Mouse (Mus musculus): Measurements from ENCODE around the gene Disp2.

Disp2 gene

GRCm38 (mm10) chr2:118779504-118780480 lies at the start of gene Disp2:
Gene Disp2, plus strand, starts transcription at chr2:118779719.
- peak; percentile 93 for DNase-seq (ENCODE audit: low read depth, low spot score)

DNA sequence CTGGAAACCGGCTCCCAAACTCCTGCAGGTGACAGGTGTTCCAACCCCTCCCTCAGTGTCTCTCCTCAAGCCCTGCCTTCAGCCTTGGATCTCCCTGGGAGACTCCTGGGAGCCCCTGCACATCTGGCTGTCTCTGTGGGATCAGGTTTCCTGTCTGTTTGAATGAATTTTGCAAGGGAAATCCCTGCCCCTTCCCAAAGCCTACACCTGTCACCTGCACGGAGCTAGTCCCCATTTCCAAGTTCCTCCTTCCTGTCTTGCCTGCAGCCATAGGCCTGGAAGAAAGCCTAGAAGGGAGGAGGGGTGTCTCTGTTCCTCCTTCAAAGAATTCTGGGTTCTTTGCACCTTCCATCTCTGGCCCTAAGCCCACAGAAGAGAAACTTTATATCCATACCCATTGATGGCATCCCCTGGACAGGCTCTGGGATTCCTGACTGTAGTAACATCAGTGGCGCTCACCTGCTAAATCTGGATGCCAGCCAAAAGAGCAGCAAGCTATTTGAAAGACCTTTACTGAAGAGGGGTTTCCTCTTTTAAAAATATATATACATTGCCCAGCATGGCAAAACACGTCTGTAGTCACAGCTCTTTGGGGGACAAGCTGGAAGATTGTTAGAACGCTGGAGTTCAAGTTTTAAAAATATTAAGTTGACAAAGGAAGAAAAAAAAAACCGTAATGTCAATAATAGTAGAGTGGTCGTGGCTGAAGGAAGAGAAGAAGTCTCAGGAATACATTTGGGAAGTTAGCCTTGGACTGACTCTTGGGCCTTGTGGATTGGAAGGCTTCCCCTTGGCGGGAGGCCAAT lies 49.5 kb upstream of the Disp2 start:
- DNase-seq (ENCODE audit: low read depth, low spot score): no peak

GRCm38 (mm10) chr2:118730622-118730915 lies 49.0 kb upstream of the Disp2 start:
- DNase-seq (ENCODE audit: low read depth, low spot score): no peak

DNA sequence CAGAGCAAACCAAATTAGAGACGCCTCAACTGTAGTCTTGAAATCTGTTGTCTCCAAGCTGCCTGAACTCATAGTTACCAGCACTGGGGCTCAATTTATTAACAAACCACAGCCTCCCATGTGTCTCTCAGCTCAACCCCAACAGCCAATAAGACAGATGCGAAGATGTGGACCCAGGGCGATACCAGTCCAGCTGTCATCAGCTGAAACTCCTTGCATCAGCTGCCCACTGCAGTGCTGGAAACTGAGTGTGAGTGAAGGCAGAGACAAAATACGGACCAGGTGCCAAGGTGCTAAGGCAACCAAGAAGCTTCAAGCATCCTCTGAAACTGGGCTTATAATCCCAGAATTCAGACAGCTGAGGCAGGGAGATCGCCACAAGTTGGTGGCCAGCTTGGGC lies 47.5 kb upstream of the Disp2 start:
- DNase-seq (ENCODE audit: low read depth, low spot score): no peak

- DNase-seq (ENCODE audit: low read depth, low spot score): no peak
Measured at GRCm38 (mm10) chr2:118733341-118733740, 46.2 kb upstream of the Disp2 start.

DNA sequence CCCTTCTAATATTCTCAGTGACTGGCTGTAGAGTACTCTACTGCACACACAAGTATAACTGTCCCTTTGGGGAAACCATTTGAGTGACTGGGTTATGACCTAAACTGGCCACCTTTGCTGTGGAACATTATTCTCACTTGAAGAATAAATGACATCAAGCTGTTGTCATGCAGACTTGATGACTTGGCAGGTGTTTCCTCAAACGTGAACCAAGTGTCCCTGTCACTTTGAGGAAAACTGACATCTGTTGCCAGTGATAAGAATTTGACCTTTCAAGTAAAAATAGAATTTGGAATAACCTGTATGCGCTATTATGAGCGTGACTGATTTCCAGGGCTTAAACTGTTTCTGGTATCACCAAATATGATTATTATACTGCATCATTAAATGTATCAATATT lies 39.2 kb upstream of the Disp2 start:
- no peak for DNase-seq (ENCODE audit: low read depth, low spot score)

DNA sequence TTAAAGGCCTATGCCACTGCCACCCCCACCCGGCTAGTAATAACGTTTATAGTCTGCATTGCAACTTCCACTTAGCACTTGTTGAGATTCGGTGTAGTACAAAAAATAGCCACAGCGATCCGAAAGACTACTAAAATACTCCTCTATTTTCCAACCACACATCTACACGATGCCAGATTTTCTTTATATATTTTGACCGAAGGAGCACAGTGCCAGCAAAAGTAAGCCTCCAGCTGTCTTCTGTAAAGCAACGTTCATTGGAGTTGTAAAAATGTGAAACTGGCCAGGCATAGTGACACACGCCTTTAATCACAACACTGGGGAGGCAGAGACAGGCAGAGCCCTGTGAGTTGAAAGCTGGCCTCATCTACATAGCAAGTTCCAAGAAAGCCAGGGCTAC lies 38.3 kb upstream of the Disp2 start:
- DNase-seq (ENCODE audit: low read depth, low spot score): no peak

DNA sequence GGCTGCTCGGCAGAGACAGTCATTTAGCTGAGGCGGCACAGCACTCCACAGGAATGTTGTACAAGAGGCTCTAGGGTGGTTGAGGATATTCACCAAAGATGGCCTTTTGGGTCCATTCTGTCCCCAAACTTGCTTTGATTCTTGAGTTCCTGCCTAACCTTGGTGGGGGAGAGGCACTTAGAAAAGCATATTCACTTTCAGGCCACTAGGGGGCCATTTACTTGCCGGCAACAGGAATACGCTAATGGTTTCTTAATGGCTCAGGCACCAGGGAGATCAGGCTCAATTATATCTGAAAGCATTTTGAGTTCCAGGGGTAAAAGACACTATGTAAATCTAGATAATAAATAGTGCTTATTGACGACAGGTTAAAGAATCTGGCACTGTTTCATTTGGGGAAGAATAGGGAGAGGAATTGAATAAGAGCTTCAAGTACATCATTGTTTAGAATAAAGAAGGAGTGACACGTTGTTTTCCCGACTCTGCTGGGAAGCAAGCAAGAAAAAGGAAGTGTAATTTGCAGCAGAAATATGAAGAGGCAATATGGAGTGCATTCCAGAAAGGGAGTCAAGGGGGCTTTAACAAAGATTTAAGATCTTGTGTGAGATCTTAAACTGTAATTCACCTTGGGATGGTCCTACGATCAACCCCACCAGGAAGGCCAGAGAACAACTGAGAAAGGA lies 36.1 kb upstream of the Disp2 start:
- no peak for DNase-seq (ENCODE audit: low read depth, low spot score)

- no peak for DNase-seq (ENCODE audit: low read depth, low spot score)
Measured at GRCm38 (mm10) chr2:118744621-118745020, 34.9 kb upstream of the Disp2 start.

DNA sequence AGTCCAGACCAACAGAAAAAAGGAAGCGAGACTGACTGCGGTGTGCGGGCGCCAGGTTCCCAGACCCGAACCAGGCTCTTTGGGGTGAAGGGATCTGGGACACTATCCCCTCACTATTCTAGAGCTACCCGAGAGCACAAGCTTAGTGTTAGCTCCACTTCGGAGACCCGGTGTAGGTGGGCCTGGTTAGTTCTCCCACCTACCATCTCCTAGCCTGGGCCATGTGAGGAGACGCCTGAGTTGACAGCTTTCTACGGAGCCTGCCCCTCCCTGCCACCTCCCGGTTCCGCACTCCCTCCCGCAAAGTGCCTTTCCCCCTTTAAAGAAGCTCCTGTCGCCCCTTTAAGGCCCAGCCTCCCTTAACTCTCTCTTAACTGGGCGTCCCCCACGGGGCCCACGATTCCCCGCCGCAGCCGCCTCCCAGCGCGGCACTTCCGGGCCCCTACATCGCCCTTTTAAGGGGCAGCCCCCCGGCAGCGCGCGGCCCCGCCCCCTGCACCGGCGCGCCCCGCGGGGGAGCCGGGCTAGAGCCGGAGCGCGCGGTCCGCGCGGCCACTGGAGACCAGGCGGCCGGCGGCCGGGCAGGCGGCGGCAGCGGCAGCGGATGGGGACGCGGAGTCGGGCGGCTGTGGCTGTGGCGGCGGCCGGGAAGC lies 34.2 kb upstream of the Disp2 start, which contains the start of gene Inafm2:
Gene Inafm2 (plus strand): TSS at position 527 of the 653 bp plus-strand sequence.
- DNase-seq (ENCODE audit: low read depth, low spot score): peak; percentile 87

GRCm38 (mm10) chr2:118745915-118746901 lies 33.3 kb upstream of the Disp2 start:
- no peak for DNase-seq (ENCODE audit: low read depth, low spot score)

- DNase-seq (ENCODE audit: low read depth, low spot score): no peak
Measured at GRCm38 (mm10) chr2:118747301-118747960, 32.1 kb upstream of the Disp2 start.

GRCm38 (mm10) chr2:118749341-118749884 lies 30.1 kb upstream of the Disp2 start:
- no peak for DNase-seq (ENCODE audit: low read depth, low spot score)

- no peak for DNase-seq (ENCODE audit: low read depth, low spot score)
Measured at GRCm38 (mm10) chr2:118750476-118750875, 29.0 kb upstream of the Disp2 start.

- DNase-seq (ENCODE audit: low read depth, low spot score): no peak
Measured at GRCm38 (mm10) chr2:118751896-118752791, 27.4 kb upstream of the Disp2 start.

DNA sequence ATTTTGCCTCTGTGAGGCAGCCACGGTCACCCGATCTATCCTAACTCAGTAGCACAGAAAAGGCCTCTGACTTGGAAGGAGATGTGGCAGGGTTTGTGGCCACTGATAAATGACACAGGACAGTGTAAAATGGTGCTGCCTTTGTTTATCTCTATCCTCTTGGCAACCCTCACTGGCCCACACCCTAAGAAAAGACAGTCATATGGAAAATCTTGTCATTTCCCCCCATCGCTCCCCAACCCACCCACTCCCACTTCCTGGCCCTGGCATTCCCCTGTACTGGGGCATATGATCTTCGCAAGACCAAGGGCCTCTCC lies 26.8 kb upstream of the Disp2 start:
- DNase-seq (ENCODE audit: low read depth, low spot score): no peak

DNA sequence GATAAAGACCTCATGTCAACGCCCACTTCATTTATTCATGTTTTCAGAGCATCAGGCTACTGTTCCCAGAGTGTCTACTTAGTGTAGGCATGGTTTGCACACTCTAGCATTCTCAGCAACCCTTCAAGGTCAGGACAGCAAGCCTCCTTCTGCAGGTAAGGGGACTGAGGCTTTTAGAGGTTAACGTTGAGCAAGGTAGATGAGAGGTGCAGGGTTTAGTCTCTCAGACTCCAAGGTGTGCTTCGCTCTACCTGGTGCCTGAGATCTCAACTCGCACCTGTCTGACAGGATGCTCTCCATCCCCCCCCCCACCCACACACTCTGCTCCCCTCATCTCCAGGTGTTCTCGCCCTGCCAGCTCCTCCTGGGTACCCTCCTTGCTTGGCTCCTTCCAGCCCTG lies 25.4 kb upstream of the Disp2 start:
- DNase-seq (ENCODE audit: low read depth, low spot score): no peak

DNA sequence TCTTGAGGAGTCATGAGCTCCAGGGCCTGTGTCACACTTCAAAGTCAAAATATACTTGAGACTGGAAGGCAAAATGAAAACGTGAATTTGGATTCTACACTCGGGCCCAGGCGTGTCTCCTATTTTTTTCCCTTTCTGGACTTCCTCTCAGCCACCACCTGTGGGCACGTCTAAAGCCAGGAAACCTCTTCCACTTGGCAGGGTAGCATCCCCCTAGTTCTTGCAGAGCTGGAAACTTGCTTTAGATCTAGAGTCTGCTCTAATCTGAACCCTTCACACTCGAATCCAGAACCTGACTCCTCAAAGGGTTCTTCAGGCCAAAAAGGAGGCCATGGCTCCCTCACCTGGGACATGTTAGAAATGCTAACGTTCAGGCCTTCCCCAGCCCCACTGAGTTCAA lies 24.1 kb upstream of the Disp2 start:
- DNase-seq (ENCODE audit: low read depth, low spot score): no peak

DNA sequence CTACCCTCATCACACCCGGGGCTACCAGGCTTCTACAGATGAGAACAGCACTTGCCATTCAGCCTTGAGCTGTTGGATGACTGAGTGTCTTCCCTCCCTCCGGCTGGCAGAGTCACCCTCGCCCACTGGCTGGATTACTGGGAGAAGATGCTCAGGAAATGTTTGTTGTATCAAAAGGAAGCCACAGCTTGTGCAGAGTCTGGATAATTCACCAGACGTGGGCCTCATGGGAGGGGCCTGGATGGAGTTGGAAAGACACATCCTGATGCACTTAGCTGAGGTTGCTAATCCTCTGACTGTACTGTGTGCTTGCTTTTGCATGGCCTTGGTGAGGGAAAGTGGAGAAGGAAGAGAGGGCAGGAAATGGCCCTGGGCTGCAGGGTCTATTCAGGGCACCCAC lies 23.4 kb upstream of the Disp2 start:
- no peak for DNase-seq (ENCODE audit: low read depth, low spot score)
